Mouse (Mus musculus) myocyte (in vitro differentiated cells): ENCODE data around the gene Baz2b.

Experiments
- CEBPB ChIP-seq: IDR thresholded peaks from 2 replicates; pipeline ENCODE4 v1.6.1; 2011; ENCODE audit warnings: mild to moderate bottlenecking, moderate library complexity; ENCODE audit not compliant: poor library complexity, insufficient read depth, severe bottlenecking
- E2F4 ChIP-seq: IDR thresholded peaks from one replicate; pipeline ENCODE4 v1.6.1; 2011; ENCODE audit warnings: mild to moderate bottlenecking, control low read depth, moderate library complexity; ENCODE audit not compliant: insufficient read depth
- MAX ChIP-seq: IDR thresholded peaks from one replicate; pipeline ENCODE4 v1.6.1; 2011; ENCODE audit warnings: low read depth, mild to moderate bottlenecking, control low read depth
- MYOD1 ChIP-seq, 3 experiments: IDR thresholded peaks; one replicate each; pipeline ENCODE4 v1.6.1; 2011; ENCODE audit warnings: control low read depth in 2 of 3, low read depth in 2 of 3, mild to moderate bottlenecking in 2 of 3, moderate library complexity in 1 of 3; ENCODE audit not compliant: insufficient read length in 2 of 3, control insufficient read depth in 1 of 3
- MYOG ChIP-seq, 3 experiments: IDR thresholded peaks; one replicate each; pipeline ENCODE4 v1.6.1; 2011; ENCODE audit warnings: control low read depth in 2 of 3, low read depth in 2 of 3, mild to moderate bottlenecking in 2 of 3; ENCODE audit not compliant: insufficient read length in 2 of 3, control insufficient read depth in 1 of 3, insufficient read depth in 1 of 3
- POLR2A ChIP-seq: IDR thresholded peaks from one replicate; pipeline ENCODE4 v1.6.1; 2011; ENCODE audit warnings: low read depth, mild to moderate bottlenecking, control low read depth, moderate library complexity; ENCODE audit not compliant: insufficient read length
- POLR2AphosphoS2 ChIP-seq: IDR thresholded peaks from one replicate; pipeline ENCODE4 v1.6.1; 2011; ENCODE audit warnings: low read depth, control low read depth; ENCODE audit not compliant: insufficient read length
- SRF ChIP-seq: IDR thresholded peaks from one replicate; pipeline ENCODE4 v1.6.1; 2011; ENCODE audit warnings: low read depth; ENCODE audit not compliant: control insufficient read depth, insufficient read length
- TCF12 ChIP-seq: IDR thresholded peaks from one replicate; pipeline ENCODE4 v1.6.1; 2011; ENCODE audit warnings: mild to moderate bottlenecking, control low read depth; ENCODE audit not compliant: poor library complexity, insufficient read depth, severe bottlenecking
- TCF3 ChIP-seq: IDR thresholded peaks from one replicate; pipeline ENCODE4 v1.6.1; 2011; ENCODE audit warnings: low read depth, control low read depth; ENCODE audit not compliant: insufficient read length
- USF1 ChIP-seq: IDR thresholded peaks from one replicate; pipeline ENCODE4 v1.6.1; 2011; ENCODE audit warnings: low read depth, mild to moderate bottlenecking, control low read depth, moderate library complexity

DNA sequence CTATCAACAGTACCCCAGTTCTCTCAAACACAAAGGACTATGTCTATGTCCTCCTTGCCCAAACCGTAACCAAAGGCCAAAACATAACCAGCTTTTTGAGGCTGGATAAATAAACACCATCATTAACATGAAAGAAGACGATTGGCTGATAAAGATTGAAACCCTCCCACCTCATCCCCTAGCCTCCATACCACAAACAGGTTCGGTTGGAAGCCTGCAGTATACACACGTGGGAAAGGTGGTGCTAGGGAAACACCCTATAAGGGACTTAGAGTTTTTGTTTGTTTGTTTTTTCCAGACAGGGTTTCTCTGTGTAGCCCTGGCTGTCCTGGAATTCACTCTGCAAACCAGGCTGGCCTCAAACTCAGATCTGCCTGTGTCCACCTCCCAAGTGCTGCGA is 66.3 kb downstream of the Baz2b start:
- TF ChIP-seq TCF3 (no peak), USF1 (no peak), MYOD1 (IDR thresholded peaks at IDR 0.05; ENCODE audit: control insufficient read depth in 1 of 3, insufficient read length in 2 of 3, low read depth in 2 of 3) (no peak), CEBPB (no peak), POLR2A (no peak), TCF12 (no peak), MAX (no peak), E2F4 (no peak), MYOG (IDR thresholded peaks at IDR 0.05; ENCODE audit: control insufficient read depth in 1 of 3, insufficient read depth in 1 of 3, insufficient read length in 2 of 3, low read depth in 2 of 3) (no peak), POLR2AphosphoS2 (no peak), SRF (no peak)
